Mouse (Mus musculus) ovary, adult 10 weeks (tissue): ENCODE data around the gene Cx3cl1. TPM values are rescaled to one million over a fixed set of nuclear protein-coding genes. Genes with fewer than 3 reads are reported as not detected.

Experiments used
- polyA plus RNA-seq: library from polyadenylated mRNA; stranded (reverse); fragments of 350-450 nt; fragmentation: Illumina TruSeq; extraction: RNeasy Lipid Tissue Mini Kit (QIAGEN cat#74804); gene quantifications from one replicate; pipeline ENCODE4 v1.2.3, GENCODE M21; 2014

Gene Cx3cl1
- polyA plus RNA-seq, result 0.68 TPM

GRCm38 (mm10) chr8:94771941-94772670 is at the start of gene Cx3cl1:
Gene Cx3cl1 (plus strand): TSS chr8:94772009.

DNA sequence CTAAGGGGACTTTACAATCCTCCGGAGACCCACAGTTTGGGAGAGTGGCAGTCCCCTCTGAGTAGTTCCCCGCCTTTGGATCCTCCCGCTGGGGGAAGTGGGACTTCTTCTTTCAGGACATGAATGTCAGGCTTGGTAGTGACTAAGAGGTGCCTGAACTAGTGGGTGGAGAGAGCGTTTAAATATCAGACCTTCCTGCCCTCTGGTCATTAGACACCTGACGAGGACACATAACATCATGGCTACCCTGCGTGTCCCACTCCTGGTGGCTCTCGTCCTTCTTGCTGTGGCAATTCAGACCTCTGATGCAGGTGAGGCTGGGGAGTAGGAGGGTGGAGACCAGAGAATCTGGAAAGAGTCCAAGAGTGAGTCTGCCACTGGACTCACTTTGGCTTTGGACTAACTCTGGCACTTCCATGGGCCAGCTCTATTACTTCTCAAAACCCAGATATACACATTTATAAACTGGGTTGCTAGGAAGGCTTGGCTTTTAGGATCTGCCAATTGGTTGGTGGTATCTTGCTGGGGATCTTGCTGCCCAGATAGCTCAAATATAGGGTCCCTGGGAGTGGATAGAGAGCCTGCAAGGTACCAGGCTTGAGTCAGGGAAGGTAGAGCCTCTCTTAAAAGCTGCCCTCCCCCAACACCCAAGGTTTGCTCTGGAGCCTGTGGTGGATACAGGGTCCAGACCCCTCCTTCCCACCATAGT is 26.2 kb upstream of the Cx3cl1 start, which contains the start of gene Ccl22:
TSS of gene Ccl22 (plus strand) at position 115 of the 709 bp plus-strand sequence.

DNA sequence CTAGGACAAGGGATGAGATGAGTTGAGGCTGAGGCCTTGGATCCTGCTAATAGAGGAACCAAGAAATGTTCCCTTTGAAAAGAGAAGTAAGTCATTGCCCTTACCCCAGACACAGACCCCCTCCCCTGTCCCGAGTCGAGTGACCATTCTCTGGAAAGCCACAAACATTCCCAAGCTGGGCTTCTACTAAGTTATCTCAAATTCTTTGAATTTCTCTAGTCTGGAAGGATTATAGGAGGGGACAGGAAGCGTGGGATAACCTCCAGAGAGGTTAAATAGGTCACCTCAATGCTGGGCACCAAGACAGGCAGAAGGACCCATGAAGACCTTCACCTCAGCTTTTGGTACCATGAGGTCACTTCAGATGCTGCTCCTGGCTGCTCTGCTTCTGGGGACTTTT is 38.3 kb downstream of the Cx3cl1 start, which contains the start of gene Ccl17:
TSS of gene Ccl17 (plus strand) at position 301 of the 400 bp plus-strand sequence.

Other genes with a start within 250 kb of the Cx3cl1 start
- gene Cpne2, start 239.0 kb upstream of the Cx3cl1 start, polyA plus RNA-seq, result 2.5 TPM
- gene Rspry1, start 170.1 kb upstream of the Cx3cl1 start, polyA plus RNA-seq, result 59.8 TPM
- gene Fam192a, start 170.0 kb upstream of the Cx3cl1 start, polyA plus RNA-seq, result 82.0 TPM
- gene Arl2bp, start 105.4 kb upstream of the Cx3cl1 start, polyA plus RNA-seq, result 357 TPM
- gene Pllp, start 75.7 kb upstream of the Cx3cl1 start, polyA plus RNA-seq, result 0.94 TPM
- gene Ccl22, start 26.4 kb upstream of the Cx3cl1 start, polyA plus RNA-seq, result 1.9 TPM
- not detected for gene Ccl17, start 38.4 kb downstream of the Cx3cl1 start, polyA plus RNA-seq
- 5.0 TPM for gene Coq9, start 66.3 kb downstream of the Cx3cl1 start, polyA plus RNA-seq
- 1.9 TPM for gene Ciapin1, start 66.3 kb downstream of the Cx3cl1 start, polyA plus RNA-seq
- 2.4 TPM for gene Polr2c, start 85.4 kb downstream of the Cx3cl1 start, polyA plus RNA-seq
- gene Dok4, start 104.3 kb downstream of the Cx3cl1 start, polyA plus RNA-seq, result 1.4 TPM
- gene Ccdc102a, start 146.1 kb downstream of the Cx3cl1 start, polyA plus RNA-seq, result 0.31 TPM
- not detected for gene Adgrg5, start 151.7 kb downstream of the Cx3cl1 start, polyA plus RNA-seq
- gene Adgrg1, start 202.7 kb downstream of the Cx3cl1 start, polyA plus RNA-seq, result 9.6 TPM
- 0.51 TPM for gene Adgrg3, start 245.7 kb downstream of the Cx3cl1 start, polyA plus RNA-seq